Mouse (Mus musculus): ENCODE results near the gene Mtmr14.
A peak's percentile ranks its signal among the peaks of the same experiment; 100 is the strongest.

DNA sequence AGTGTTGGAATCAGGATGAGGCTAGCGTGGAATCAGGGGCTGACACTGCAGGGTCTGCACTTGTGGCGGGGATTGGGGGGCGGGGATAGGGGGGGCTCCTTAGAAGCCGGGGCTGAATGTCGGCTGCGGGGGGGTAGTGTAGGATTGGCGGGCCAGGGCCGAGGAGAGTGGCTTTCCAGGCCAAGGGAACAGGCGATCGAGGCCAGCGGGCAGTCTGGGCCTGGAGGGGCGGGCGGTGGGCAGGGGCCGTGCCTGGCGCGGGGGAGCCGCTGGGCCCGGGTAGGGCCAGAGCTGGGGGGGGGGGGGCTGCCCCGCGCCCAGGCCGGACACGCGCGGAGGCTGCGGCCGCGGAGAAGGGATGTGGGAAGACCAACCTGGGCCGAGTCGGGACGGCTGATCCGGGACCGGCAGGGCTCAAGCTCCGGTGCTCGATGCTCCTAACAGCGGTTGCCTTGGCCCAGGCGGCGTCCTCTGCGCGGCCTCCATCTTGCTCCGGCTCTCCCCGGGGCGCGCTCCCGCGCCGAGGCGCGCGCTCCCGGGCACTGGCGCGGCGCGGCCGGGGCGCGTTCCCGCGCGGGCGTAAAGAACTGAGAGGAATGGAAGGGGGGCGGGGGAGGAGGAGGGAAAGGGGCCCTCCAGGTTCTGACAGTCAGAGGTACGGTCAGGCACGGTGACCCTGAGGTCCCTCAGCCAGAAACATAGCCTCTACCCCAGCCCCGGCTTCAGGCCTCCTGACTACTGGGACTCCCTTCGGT lies 42.6 kb upstream of the Mtmr14 start, which contains the start of gene Lhfpl4:
- TF ChIP-seq CTCF (conservative IDR thresholded peaks at IDR 0.05 in 1 of 2, IDR thresholded peaks at IDR 0.05 in 1 of 2; ENCODE audit: low read depth in 2 of 2, low read length in 2 of 2) = no peak
- no peak for TF ChIP-seq USF2 (conservative IDR thresholded peaks at IDR 0.05; ENCODE audit: low read depth, low read length)
- peak; percentile 48; the same call in 1 of the 2 replicates for TF ChIP-seq POLR2A (IDR thresholded peaks at IDR 0.05; ENCODE audit: low read depth, low read length)
- TF ChIP-seq TBP (conservative IDR thresholded peaks at IDR 0.05; ENCODE audit: low read depth, low read length) = no peak
- no peak for TF ChIP-seq JUND (conservative IDR thresholded peaks at IDR 0.05; ENCODE audit: low read depth, low read length)
- TF ChIP-seq NRF1 (IDR thresholded peaks at IDR 0.05; ENCODE audit: low read depth, low read length) = no peak
- no peak for TF ChIP-seq ZNF384 (IDR thresholded peaks at IDR 0.05; ENCODE audit: low read depth, low read length)
- no peak for TF ChIP-seq RCOR1 (conservative IDR thresholded peaks at IDR 0.05; ENCODE audit: low read depth, low read length)
- no peak for TF ChIP-seq USF1 (IDR thresholded peaks at IDR 0.05; ENCODE audit: low read depth, low read length)
- TF ChIP-seq EP300 (IDR thresholded peaks at IDR 0.05; ENCODE audit: low read length) = no peak
- no peak for TF ChIP-seq MAFK (IDR thresholded peaks at IDR 0.05; ENCODE audit: insufficient replicate concordance, low read length)
- TF ChIP-seq MEF2A (IDR thresholded peaks at IDR 0.05; ENCODE audit: borderline replicate concordance, low read depth, low read length) = no peak
- TF ChIP-seq GABPA (IDR thresholded peaks at IDR 0.05; ENCODE audit: insufficient replicate concordance, low read depth, low read length) = no peak
